Mouse (Mus musculus): Measurements from ENCODE around the gene Lysmd4.
"Not testable (repeated sequence)": the region's sequence is repeated elsewhere in the genome, so short reads cannot be mapped to it uniquely, and the experiment has no call there.

Lysmd4 gene

GRCm38 (mm10) chr7:67230640-67231140, 8.3 kb downstream of the Lysmd4 start:
- DNase-seq (ENCODE audit: low spot score in 2 of 2): no peak

GRCm38 (mm10) chr7:67232504-67232903, 10.2 kb downstream of the Lysmd4 start:
- DNase-seq (ENCODE audit: low spot score in 2 of 2): no peak

DNA sequence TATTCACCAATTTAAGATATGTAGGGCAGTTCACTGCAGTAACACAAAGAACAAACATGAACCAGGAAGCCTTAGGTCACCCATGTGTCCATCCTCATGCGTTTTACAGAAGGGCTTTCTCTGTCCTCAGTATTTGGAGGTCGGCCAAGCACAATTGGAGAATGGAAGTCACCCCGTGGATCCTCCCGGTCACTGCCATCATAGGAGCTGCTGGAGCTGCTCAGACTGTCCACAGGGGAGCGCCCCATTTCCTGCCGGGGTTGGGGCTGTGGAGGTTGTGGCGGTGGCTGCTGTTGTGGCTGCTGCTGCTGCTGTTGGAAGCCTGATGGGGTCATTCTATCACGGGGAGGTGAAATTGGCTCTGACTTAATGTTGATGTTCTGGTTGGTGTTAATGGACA, 12.5 kb downstream of the Lysmd4 start:
- DNase-seq (ENCODE audit: low spot score in 2 of 2): no peak

DNA sequence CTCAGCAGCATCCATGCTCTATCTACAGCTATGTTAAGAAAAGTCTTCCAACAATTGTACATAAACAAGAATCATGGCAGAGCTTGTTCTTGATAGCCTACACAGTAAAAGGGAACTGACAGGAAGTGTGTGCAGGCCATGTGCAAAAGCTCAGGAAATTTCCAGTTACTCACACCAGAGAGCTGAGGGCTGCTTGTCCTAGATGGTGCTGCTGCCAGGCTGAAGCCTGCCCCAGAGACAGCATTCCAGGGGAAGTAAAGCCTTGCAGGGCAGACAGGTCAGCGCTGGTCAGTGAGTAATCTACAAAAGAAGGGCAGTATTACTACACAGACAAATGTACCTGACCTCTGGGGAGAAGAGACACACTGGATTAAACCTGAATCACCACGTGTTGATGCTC, 14.0 kb downstream of the Lysmd4 start:
- no peak for DNase-seq (ENCODE audit: low spot score in 2 of 2)

DNA sequence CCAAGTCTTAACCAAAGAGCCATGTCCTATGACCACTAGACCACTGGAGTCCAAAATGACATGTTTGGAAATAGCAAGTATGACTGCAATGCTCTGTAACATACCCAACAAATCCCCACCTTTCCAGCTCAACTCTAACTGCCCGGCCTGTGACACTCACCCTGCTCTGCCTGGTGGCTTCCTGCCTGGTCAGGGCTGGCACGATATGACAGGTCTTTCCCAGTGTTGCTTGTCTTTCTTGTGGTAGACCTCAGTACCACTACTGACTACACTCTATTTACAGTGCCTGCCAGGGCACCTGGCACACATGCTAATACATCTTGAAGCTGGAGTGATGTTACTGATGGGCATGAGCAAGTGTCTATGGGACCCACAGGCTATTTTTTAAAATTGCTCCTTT, 15.4 kb downstream of the Lysmd4 start:
- DNase-seq (ENCODE audit: low spot score in 2 of 2): no peak

- DNase-seq (ENCODE audit: low spot score in 2 of 2): no peak
Measured at GRCm38 (mm10) chr7:67241969-67242368, 19.6 kb downstream of the Lysmd4 start.

- no peak for DNase-seq (ENCODE audit: low spot score in 2 of 2)
Measured at GRCm38 (mm10) chr7:67243121-67243893, 21.0 kb downstream of the Lysmd4 start.

- DNase-seq (ENCODE audit: low spot score in 2 of 2): no peak
Measured at GRCm38 (mm10) chr7:67243894-67244282, 21.5 kb downstream of the Lysmd4 start.

DNA sequence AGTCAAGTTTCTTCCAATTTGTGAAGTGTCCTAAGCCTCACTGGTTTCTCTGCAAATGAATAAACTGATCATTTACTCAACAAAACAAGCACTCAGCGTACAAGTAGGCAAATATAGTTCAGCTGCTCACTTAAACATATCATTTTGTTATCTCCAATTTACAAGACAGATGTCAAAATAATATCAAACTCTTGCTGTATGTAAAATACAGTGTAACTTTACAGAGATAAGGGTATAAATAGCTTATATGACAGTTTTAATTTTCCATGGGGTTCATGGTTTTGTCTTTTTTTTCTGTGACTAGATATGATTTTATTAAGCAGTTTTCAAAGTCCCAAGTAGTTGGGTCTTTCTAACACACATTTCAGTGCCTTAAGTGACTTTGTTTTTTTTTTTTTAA, 22.9 kb downstream of the Lysmd4 start:
- no peak for DNase-seq (ENCODE audit: low spot score in 2 of 2)

DNA sequence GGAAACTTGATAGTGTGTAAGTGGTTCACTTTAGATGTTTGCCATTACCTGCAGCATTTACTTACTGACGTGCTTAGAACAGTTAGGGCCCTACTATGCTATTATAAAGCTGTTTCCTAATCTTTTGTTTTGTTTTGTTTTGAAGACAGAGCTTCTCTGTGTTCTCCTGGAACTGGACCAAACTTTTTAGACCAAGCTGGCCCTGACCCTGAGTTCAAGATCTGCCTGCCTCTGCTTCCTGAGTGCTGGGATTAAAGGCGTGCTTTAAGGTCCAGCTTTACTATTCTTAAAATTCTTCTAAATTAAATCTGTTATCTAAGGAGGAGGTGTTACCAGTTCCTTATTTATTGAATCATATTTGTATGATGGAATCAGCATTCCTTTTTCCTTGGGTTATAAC, 23.7 kb downstream of the Lysmd4 start:
- DNase-seq (ENCODE audit: low spot score in 2 of 2): no peak

GRCm38 (mm10) chr7:67259828-67260563, 37.7 kb downstream of the Lysmd4 start:
- no peak for DNase-seq (ENCODE audit: low spot score in 2 of 2)

DNA sequence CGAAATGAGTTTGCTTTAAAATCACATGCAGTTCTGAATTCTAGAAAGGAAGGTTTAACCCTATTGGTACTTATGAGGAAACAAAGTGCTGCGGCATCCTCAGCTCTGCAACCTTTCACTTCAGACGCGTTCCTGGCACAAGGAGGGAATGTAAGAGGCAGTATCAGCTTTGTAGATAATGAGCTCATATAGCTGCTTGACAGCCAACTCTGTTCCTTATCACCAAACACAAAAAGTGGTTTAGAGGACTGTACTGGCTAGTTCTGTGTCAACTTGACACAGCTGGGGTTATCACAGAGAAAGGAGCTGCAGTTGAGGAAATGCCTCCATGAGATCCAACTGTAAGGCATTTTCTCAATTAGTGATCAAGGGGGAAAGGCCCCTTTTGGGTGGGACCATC, 48.1 kb downstream of the Lysmd4 start:
- not testable (repeated sequence) for DNase-seq (ENCODE audit: low spot score in 2 of 2)

DNA sequence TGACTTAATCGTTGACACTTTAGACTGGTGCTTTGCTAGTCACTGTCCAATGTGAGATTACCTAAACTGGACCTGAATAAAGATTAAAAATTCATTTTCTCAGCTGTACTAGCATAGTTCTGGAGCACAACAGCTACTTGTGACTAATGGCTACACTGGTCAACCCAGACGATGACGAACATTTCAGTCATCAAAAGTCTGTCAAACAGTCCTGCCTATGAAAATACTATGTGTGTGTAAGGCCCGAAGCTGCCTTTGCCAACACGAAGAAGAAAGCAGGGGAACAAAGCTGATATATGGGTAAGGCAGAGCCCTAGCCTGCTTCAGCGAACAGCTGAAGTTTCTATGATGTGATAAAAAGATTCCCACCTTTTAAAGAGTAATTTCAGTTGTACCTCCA, 61.2 kb downstream of the Lysmd4 start:
- no peak for DNase-seq (ENCODE audit: low spot score in 2 of 2)

GRCm38 (mm10) chr7:67287456-67287855, 65.1 kb downstream of the Lysmd4 start:
- DNase-seq (ENCODE audit: low spot score in 2 of 2): no peak

- no peak for DNase-seq (ENCODE audit: low spot score in 2 of 2)
Measured at GRCm38 (mm10) chr7:67291356-67291755, 69.0 kb downstream of the Lysmd4 start.

- no peak for DNase-seq (ENCODE audit: low spot score in 2 of 2)
Measured at GRCm38 (mm10) chr7:67296419-67296818, 74.1 kb downstream of the Lysmd4 start.

- no peak for DNase-seq (ENCODE audit: low spot score in 2 of 2)
Measured at GRCm38 (mm10) chr7:67304937-67305336, 82.6 kb downstream of the Lysmd4 start.

- no peak for DNase-seq (ENCODE audit: low spot score in 2 of 2)
Measured at GRCm38 (mm10) chr7:67307078-67307477, 84.7 kb downstream of the Lysmd4 start.

GRCm38 (mm10) chr7:67308102-67308501, 85.8 kb downstream of the Lysmd4 start:
- no peak for DNase-seq (ENCODE audit: low spot score in 2 of 2)

GRCm38 (mm10) chr7:67310151-67310550, 87.8 kb downstream of the Lysmd4 start:
- no peak for DNase-seq (ENCODE audit: low spot score in 2 of 2)

DNA sequence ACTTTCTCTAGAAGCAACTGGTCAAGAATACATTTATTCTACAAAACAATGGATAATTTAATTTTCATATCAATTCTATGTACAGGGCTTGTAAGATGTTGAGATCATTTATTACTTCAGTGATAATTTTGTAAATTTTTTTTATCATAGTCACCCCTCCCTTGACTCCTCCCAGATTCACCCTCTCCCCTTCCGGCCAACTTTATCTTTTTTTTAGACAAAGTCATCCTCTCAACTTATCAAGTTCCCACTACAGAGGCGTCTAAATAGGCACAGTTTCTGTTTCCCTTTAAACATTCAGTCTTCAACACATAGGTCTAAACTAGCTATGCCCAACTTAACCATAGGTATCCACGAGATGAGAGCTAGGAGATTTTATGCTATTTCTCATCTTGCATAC, 90.9 kb downstream of the Lysmd4 start:
- DNase-seq (ENCODE audit: low spot score in 2 of 2): no peak

- no peak for DNase-seq (ENCODE audit: low spot score in 2 of 2)
Measured at GRCm38 (mm10) chr7:67318697-67319096, 96.4 kb downstream of the Lysmd4 start.

GRCm38 (mm10) chr7:67320359-67320758, 98.0 kb downstream of the Lysmd4 start:
- DNase-seq (ENCODE audit: low spot score in 2 of 2): peak in 1 of 2 experiments; percentile 38
